Mouse (Mus musculus) monocyte, adult 59 days (primary cell): ENCODE results near the gene Npvf. TPM values are rescaled to one million over a fixed set of nuclear protein-coding genes. Genes with fewer than 3 reads are reported as not detected.

Source experiments
- total RNA-seq, 2 experiments: library from RNA; stranded (reverse); gene quantifications; one replicate each; pipeline ENCODE4 v1.2.4; 2023

Npvf gene
- total RNA-seq, result not detected

DNA sequence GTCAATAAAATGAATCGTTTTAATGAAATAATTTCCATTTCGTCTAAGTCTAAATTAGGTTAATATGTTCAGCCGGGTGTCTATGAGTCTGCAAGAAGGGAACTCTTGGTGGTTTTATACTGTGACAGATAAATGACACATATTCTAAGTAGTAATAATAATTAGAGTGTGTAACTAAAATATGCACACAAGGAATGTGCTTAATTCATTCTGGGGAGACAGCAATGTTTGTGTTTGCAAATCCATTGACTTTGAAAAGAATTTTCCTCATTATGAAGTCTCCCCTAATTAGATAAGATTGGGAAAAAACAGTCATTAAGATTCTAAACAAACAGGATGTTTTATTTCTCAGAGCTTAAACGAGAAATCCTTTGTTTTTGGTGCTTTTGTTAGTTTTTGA lies at the start of gene Npvf:
Npvf (minus strand) TSS at position 84 of the 400 bp plus-strand sequence.

Other genes with a start within 250 kb of the Npvf start
- gene Osbpl3, start 198.2 kb downstream of the Npvf start, total RNA-seq, result 1 to 10 TPM; 6.4 to 7.5 TPM
- gene Cycs, start 87.9 kb downstream of the Npvf start, total RNA-seq, result 10 to 100 TPM; 27.0 to 34.9 TPM
- not detected for gene 4921507P07Rik, start 57.8 kb downstream of the Npvf start, total RNA-seq